Mouse (Mus musculus) CD4-positive, CD25-positive, alpha-beta regulatory T cell, adult 2 months (primary cell): ENCODE data around the gene Hist1h3i.

Experiments
- DNase-seq: peaks from one replicate; pipeline ENCODE4 v3.0.0-alpha.2; 2012; ENCODE audit warnings: low read depth, low spot score

Gene Hist1h3i

GRCm38 (mm10) chr13:21734010-21734905 lies 48.9 kb downstream of the Hist1h3i start:
- DNase-seq = peak; percentile 86

GRCm38 (mm10) chr13:21733466-21733865 lies 49.7 kb downstream of the Hist1h3i start:
- peak; percentile 20 for DNase-seq
